Mouse (Mus musculus) megakaryocyte, embryonic 14.5 days (primary cell): Measurements from ENCODE around the gene Gm884.

Source experiments
- FLI1 ChIP-seq: IDR thresholded peaks from 2 replicates; pipeline ENCODE4 v1.6.1; 2012; ENCODE audit warnings: low read length, inconsistent platforms, mixed read lengths
- GATA1 ChIP-seq: IDR thresholded peaks from 3 replicates; pipeline ENCODE4 v1.6.1; 2012; ENCODE audit warnings: mixed read lengths, low read length, inconsistent platforms, borderline replicate concordance

DNA sequence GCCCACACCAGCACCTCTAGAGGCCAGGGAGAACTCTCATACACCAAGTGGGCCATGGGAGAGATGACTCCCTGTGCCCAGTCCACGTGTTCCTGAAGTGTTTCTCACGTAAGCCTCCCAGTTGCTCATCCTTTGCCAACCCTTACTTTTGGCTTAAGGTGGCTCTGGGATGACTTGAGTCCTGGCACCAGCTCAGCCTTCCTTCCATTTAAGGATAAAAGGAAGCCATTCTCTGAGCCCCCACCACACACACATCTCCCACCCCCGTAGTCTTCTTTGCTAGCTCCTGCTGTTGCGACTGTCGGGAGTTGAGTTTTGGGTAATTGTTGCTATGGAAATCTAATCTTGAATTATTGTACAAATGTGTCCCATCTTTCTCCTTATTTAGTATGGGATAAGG is 41.6 kb upstream of the Gm884 start:
- TF ChIP-seq GATA1, result no peak
- no peak for TF ChIP-seq FLI1
